Mouse (Mus musculus): ENCODE measurements at regions not wholly inside any gene's neighbourhood (a gene's known extent, or its start where the extent isn't known, plus 50 kb on each side); places are given as distances from the start of the nearest gene placed in this dataset.
"Not testable (repeated sequence)": the region's sequence is repeated elsewhere in the genome, so short reads cannot be mapped to it uniquely, and the experiment has no call there.

GRCm38 (mm10) chr9:43514731-43515458 is 204.2 kb downstream of the Trim29 start:
- no peak for DNase-seq (ENCODE audit: low read depth, low spot score)

- no peak for DNase-seq (ENCODE audit: low read depth, low spot score)
Measured at GRCm38 (mm10) chr9:43520931-43521330, 210.3 kb downstream of the Trim29 start.

- DNase-seq (ENCODE audit: low read depth, low spot score): no peak
Measured at GRCm38 (mm10) chr9:43524947-43525565, 214.4 kb downstream of the Trim29 start.

- no peak for DNase-seq (ENCODE audit: low read depth, low spot score)
Measured at GRCm38 (mm10) chr9:43532187-43532586, 211.6 kb upstream of the Nectin1 start.

GRCm38 (mm10) chr9:43535967-43536366 is 207.8 kb upstream of the Nectin1 start:
- DNase-seq (ENCODE audit: low read depth, low spot score): no peak

- DNase-seq (ENCODE audit: low read depth, low spot score): no peak
Measured at GRCm38 (mm10) chr9:43537121-43537520, 206.7 kb upstream of the Nectin1 start.

- no peak for DNase-seq (ENCODE audit: low read depth, low spot score)
Measured at GRCm38 (mm10) chr9:43540131-43540530, 203.7 kb upstream of the Nectin1 start.

GRCm38 (mm10) chr9:43541234-43541633 is 202.6 kb upstream of the Nectin1 start:
- DNase-seq (ENCODE audit: low read depth, low spot score): no peak

GRCm38 (mm10) chr9:43542077-43542654 is 201.6 kb upstream of the Nectin1 start:
- DNase-seq (ENCODE audit: low read depth, low spot score): no peak

GRCm38 (mm10) chr9:43545081-43545565 is 198.7 kb upstream of the Nectin1 start:
- DNase-seq (ENCODE audit: low read depth, low spot score): no peak

GRCm38 (mm10) chr9:43548883-43549282 is 194.9 kb upstream of the Nectin1 start:
- no peak for DNase-seq (ENCODE audit: low read depth, low spot score)

GRCm38 (mm10) chr9:43549293-43549692 is 194.5 kb upstream of the Nectin1 start:
- no peak for DNase-seq (ENCODE audit: low read depth, low spot score)

GRCm38 (mm10) chr9:43552758-43553157 is 191.0 kb upstream of the Nectin1 start:
- not testable (repeated sequence) for DNase-seq (ENCODE audit: low read depth, low spot score)

GRCm38 (mm10) chr9:43562016-43562415 is 181.8 kb upstream of the Nectin1 start:
- DNase-seq (ENCODE audit: low read depth, low spot score): no peak

- DNase-seq (ENCODE audit: low read depth, low spot score): no peak
Measured at GRCm38 (mm10) chr9:43564239-43564906, 179.4 kb upstream of the Nectin1 start.

- peak; percentile 11 for DNase-seq (ENCODE audit: low read depth, low spot score)
Measured at GRCm38 (mm10) chr9:43568851-43569250, 174.9 kb upstream of the Nectin1 start.

GRCm38 (mm10) chr9:43571086-43571485 is 172.7 kb upstream of the Nectin1 start:
- no peak for DNase-seq (ENCODE audit: low read depth, low spot score)

- no peak for DNase-seq (ENCODE audit: low read depth, low spot score)
Measured at GRCm38 (mm10) chr9:43575659-43576058, 168.1 kb upstream of the Nectin1 start.

GRCm38 (mm10) chr9:43580653-43581052 is 163.1 kb upstream of the Nectin1 start:
- DNase-seq (ENCODE audit: low read depth, low spot score): no peak

GRCm38 (mm10) chr9:43585616-43586015 is 158.2 kb upstream of the Nectin1 start:
- no peak for DNase-seq (ENCODE audit: low read depth, low spot score)

GRCm38 (mm10) chr9:43593236-43593635 is 150.5 kb upstream of the Nectin1 start:
- DNase-seq (ENCODE audit: low read depth, low spot score): no peak

- DNase-seq (ENCODE audit: low read depth, low spot score): no peak
Measured at GRCm38 (mm10) chr9:43594814-43595213, 149.0 kb upstream of the Nectin1 start.

Data from forelimb bud, embryonic 11.5 days (tissue).